Mouse (Mus musculus): ENCODE measurements at regions not wholly inside any gene's neighbourhood (a gene's known extent, or its start where the extent isn't known, plus 50 kb on each side); places are given as distances from the start of the nearest gene placed in this dataset.
A peak's percentile ranks its signal among the peaks of the same experiment; 100 is the strongest.

- Histone ChIP-seq H3K36me3 (ENCODE audit: insufficient read depth) (no peaks in the 10 kb centered on the region), H3K9ac (no peak overlapping the region), H3K27ac (ENCODE audit: low read depth, low read length) (no peak overlapping the region), H3K27me3 (ENCODE audit: insufficient read depth, low read length) (no peaks in the 10 kb centered on the region), H3K4me3 (ENCODE audit: low read depth, low read length) (no peak overlapping the region), H3K9me3 (ENCODE audit: low read length) (no peaks in the 10 kb centered on the region), H3K4me2 (ENCODE audit: low read depth) (no peak overlapping the region), H3K4me1 (ENCODE audit: insufficient read depth) (peaks cover 5% of the 10 kb centered on the region; the same call in 1 of the 2 replicates)
- TF ChIP-seq CTCF (IDR thresholded peaks at IDR 0.05; ENCODE audit: low read depth), result no peak
- ATAC-seq (no peak), DNase-seq (no peak)
- 88% methylated on average over 4 of the region's 4 CpGs for WGBS
Observed at GRCm38 (mm10) chr6:117257591-117257990, 89.3 kb downstream of the Cxcl12 start.

- H3K4me1 ChIP-seq (ENCODE audit: insufficient read depth), result peaks cover 3% of the 10 kb centered on the region; the same call in 1 of the 2 replicates
- DNase-seq, result no peak
- no peak overlapping the region for H3K4me3 ChIP-seq (ENCODE audit: low read depth, low read length)
- no peaks in the 10 kb centered on the region for H3K27me3 ChIP-seq (ENCODE audit: insufficient read depth, low read length)
- no peaks in the 10 kb centered on the region for H3K36me3 ChIP-seq (ENCODE audit: insufficient read depth)
- H3K27ac ChIP-seq (ENCODE audit: low read depth, low read length), result no peak overlapping the region
- no peak for ATAC-seq
- H3K4me2 ChIP-seq (ENCODE audit: low read depth), result no peak overlapping the region
- no peak overlapping the region for H3K9ac ChIP-seq
- H3K9me3 ChIP-seq (ENCODE audit: low read length), result no peaks in the 10 kb centered on the region
- no peak for TF ChIP-seq CTCF (IDR thresholded peaks at IDR 0.05; ENCODE audit: low read depth)
- 60% methylated on average over 1 of the region's 1 CpGs for WGBS
Observed at GRCm38 (mm10) chr6:117267906-117268305, 99.6 kb downstream of the Cxcl12 start.

GRCm38 (mm10) chr6:117268376-117268775 lies 100.0 kb downstream of the Cxcl12 start:
- Histone ChIP-seq H3K9me3 (ENCODE audit: low read length) (no peaks in the 10 kb centered on the region), H3K36me3 (ENCODE audit: insufficient read depth) (no peaks in the 10 kb centered on the region), H3K4me1 (ENCODE audit: insufficient read depth) (peaks cover 3% of the 10 kb centered on the region; the same call in 1 of the 2 replicates), H3K27me3 (ENCODE audit: insufficient read depth, low read length) (no peaks in the 10 kb centered on the region), H3K4me2 (ENCODE audit: low read depth) (no peak overlapping the region), H3K9ac (no peak overlapping the region), H3K4me3 (ENCODE audit: low read depth, low read length) (no peak overlapping the region), H3K27ac (ENCODE audit: low read depth, low read length) (no peak overlapping the region)
- DNase-seq (no peak), ATAC-seq (no peak)
- WGBS, result 88% methylated on average over 2 of the region's 2 CpGs
- TF ChIP-seq CTCF (IDR thresholded peaks at IDR 0.05; ENCODE audit: low read depth), result no peak

DNA sequence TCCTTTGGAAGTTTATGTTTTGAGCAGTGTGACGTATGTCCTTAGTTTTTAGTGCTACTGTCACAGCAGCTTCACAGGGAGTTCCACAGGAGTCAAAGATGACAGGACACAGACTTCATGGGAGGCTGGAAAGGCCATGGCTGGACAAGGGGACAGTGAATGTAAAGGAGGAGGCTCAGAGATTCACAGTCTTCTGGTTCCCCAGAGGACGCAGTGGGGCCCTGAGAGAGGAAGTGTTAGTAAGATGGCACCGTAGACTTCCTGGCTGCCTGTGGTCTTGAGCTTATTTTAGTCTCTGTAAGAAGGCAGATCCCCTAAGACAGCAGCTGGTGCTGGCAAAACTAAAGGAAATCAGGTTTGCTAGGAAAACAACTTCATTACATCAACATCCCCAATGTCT lies 101.9 kb downstream of the Cxcl12 start:
- DNase-seq, result no peak
- Histone ChIP-seq H3K27me3 (ENCODE audit: insufficient read depth, low read length) (no peaks in the 10 kb centered on the region), H3K36me3 (ENCODE audit: insufficient read depth) (no peaks in the 10 kb centered on the region), H3K4me2 (ENCODE audit: low read depth) (no peak overlapping the region), H3K27ac (ENCODE audit: low read depth, low read length) (no peak overlapping the region), H3K9me3 (ENCODE audit: low read length) (no peaks in the 10 kb centered on the region), H3K9ac (no peak overlapping the region), H3K4me1 (ENCODE audit: insufficient read depth) (peaks cover 3% of the 10 kb centered on the region; the same call in 1 of the 2 replicates), H3K4me3 (ENCODE audit: low read depth, low read length) (no peak overlapping the region)
- 86% methylated on average over 3 of the region's 3 CpGs for WGBS
- no peak for ATAC-seq
- TF ChIP-seq CTCF (IDR thresholded peaks at IDR 0.05; ENCODE audit: low read depth), result no peak

DNA sequence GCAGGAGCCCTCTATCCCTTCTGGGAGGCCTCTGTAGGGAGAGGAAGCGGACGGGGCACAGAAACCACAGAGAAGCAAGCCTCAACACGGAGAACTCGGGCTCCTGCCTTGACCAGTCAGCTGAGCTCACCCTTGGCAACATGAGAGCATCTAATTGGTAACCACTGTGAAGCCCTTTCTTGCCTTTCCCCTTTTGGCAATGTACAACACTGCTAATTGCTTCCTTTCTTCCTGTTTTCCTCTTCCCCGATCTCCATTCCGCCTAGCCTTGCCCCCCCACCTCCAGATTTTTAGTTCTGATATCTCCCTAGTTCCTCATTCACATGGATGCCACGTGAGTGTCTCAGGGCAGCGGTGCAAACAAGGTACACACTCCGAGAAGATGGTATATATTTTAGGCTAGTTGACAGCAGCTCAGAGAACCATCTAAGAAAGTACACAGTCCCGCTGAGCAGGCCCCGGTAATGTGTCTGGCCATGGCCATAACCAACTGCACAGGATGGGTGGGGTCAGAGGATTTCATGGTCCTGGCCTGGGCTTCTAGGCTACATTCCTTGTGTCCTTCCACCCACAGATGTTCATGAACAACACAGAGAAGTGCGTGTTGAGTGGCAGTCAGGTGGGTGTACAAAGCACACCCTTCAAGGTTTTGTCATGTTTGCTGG lies 103.4 kb downstream of the Cxcl12 start:
- TF ChIP-seq CTCF (IDR thresholded peaks at IDR 0.05; ENCODE audit: low read depth), result no peak
- DNase-seq (no peak), ATAC-seq (peak; percentile 89)
- H3K27me3 ChIP-seq (ENCODE audit: insufficient read depth, low read length), result no peaks in the 10 kb centered on the region
- H3K9ac ChIP-seq, result no peak overlapping the region
- peaks cover 3% of the 10 kb centered on the region; the same call in 1 of the 2 replicates for H3K4me1 ChIP-seq (ENCODE audit: insufficient read depth)
- no peaks in the 10 kb centered on the region for H3K36me3 ChIP-seq (ENCODE audit: insufficient read depth)
- 66% methylated on average over 12 of the region's 12 CpGs for WGBS
- H3K4me2 ChIP-seq (ENCODE audit: low read depth), result no peak overlapping the region
- no peaks in the 10 kb centered on the region for H3K9me3 ChIP-seq (ENCODE audit: low read length)
- H3K4me3 ChIP-seq (ENCODE audit: low read depth, low read length), result no peak overlapping the region
- no peak overlapping the region for H3K27ac ChIP-seq (ENCODE audit: low read depth, low read length)

GRCm38 (mm10) chr6:117272227-117272955 lies 104.1 kb downstream of the Cxcl12 start:
- Histone ChIP-seq H3K9me3 (ENCODE audit: low read length) (no peaks in the 10 kb centered on the region), H3K27ac (ENCODE audit: low read depth, low read length) (no peak overlapping the region), H3K36me3 (ENCODE audit: insufficient read depth) (no peaks in the 10 kb centered on the region), H3K27me3 (ENCODE audit: insufficient read depth, low read length) (no peaks in the 10 kb centered on the region), H3K4me2 (ENCODE audit: low read depth) (no peak overlapping the region), H3K4me1 (ENCODE audit: insufficient read depth) (peaks cover 3% of the 10 kb centered on the region; the same call in 1 of the 2 replicates), H3K9ac (no peak overlapping the region), H3K4me3 (ENCODE audit: low read depth, low read length) (no peak overlapping the region)
- 81% methylated on average over 9 of the region's 9 CpGs for WGBS
- ATAC-seq, result peak; percentile 40; the same call in 1 of the 2 replicates
- DNase-seq, result no peak
- no peak for TF ChIP-seq CTCF (IDR thresholded peaks at IDR 0.05; ENCODE audit: low read depth)

- Histone ChIP-seq H3K27ac (ENCODE audit: low read depth, low read length) (no peak overlapping the region), H3K4me2 (ENCODE audit: low read depth) (no peak overlapping the region), H3K9ac (no peak overlapping the region), H3K4me3 (ENCODE audit: low read depth, low read length) (no peak overlapping the region), H3K36me3 (ENCODE audit: insufficient read depth) (no peaks in the 10 kb centered on the region), H3K27me3 (ENCODE audit: insufficient read depth, low read length) (no peaks in the 10 kb centered on the region), H3K9me3 (ENCODE audit: low read length) (no peaks in the 10 kb centered on the region), H3K4me1 (ENCODE audit: insufficient read depth) (peaks cover 3% of the 10 kb centered on the region; the same call in 1 of the 2 replicates)
- DNase-seq, result no peak
- ATAC-seq, result no peak
- WGBS, result 90% methylated on average over 5 of the region's 5 CpGs
- no peak for TF ChIP-seq CTCF (IDR thresholded peaks at IDR 0.05; ENCODE audit: low read depth)
Observed at GRCm38 (mm10) chr6:117275915-117276314, 107.6 kb downstream of the Cxcl12 start.

Data from forebrain, postnatal 0 days (tissue).